Mouse (Mus musculus) myocyte (in vitro differentiated cells): ENCODE measurements at regions not wholly inside any gene's neighbourhood (a gene's known extent, or its start where the extent isn't known, plus 50 kb on each side); places are given as distances from the start of the nearest gene placed in this dataset.

Experiments
- CEBPB ChIP-seq: IDR thresholded peaks from 2 replicates; pipeline ENCODE4 v1.6.1; 2011; ENCODE audit warnings: mild to moderate bottlenecking, moderate library complexity; ENCODE audit not compliant: poor library complexity, insufficient read depth, severe bottlenecking
- E2F4 ChIP-seq: IDR thresholded peaks from one replicate; pipeline ENCODE4 v1.6.1; 2011; ENCODE audit warnings: mild to moderate bottlenecking, control low read depth, moderate library complexity; ENCODE audit not compliant: insufficient read depth
- MAX ChIP-seq: IDR thresholded peaks from one replicate; pipeline ENCODE4 v1.6.1; 2011; ENCODE audit warnings: low read depth, mild to moderate bottlenecking, control low read depth
- MYOD1 ChIP-seq, 3 experiments: IDR thresholded peaks; one replicate each; pipeline ENCODE4 v1.6.1; 2011; ENCODE audit warnings: control low read depth in 2 of 3, low read depth in 2 of 3, mild to moderate bottlenecking in 2 of 3, moderate library complexity in 1 of 3; ENCODE audit not compliant: insufficient read length in 2 of 3, control insufficient read depth in 1 of 3
- MYOG ChIP-seq, 3 experiments: IDR thresholded peaks; one replicate each; pipeline ENCODE4 v1.6.1; 2011; ENCODE audit warnings: control low read depth in 2 of 3, low read depth in 2 of 3, mild to moderate bottlenecking in 2 of 3; ENCODE audit not compliant: insufficient read length in 2 of 3, control insufficient read depth in 1 of 3, insufficient read depth in 1 of 3
- POLR2A ChIP-seq: IDR thresholded peaks from one replicate; pipeline ENCODE4 v1.6.1; 2011; ENCODE audit warnings: low read depth, mild to moderate bottlenecking, control low read depth, moderate library complexity; ENCODE audit not compliant: insufficient read length
- POLR2AphosphoS2 ChIP-seq: IDR thresholded peaks from one replicate; pipeline ENCODE4 v1.6.1; 2011; ENCODE audit warnings: low read depth, control low read depth; ENCODE audit not compliant: insufficient read length
- REST ChIP-seq: IDR thresholded peaks from one replicate; pipeline ENCODE4 v1.6.1; 2011; ENCODE audit warnings: mild to moderate bottlenecking, control low read depth, moderate library complexity; ENCODE audit not compliant: insufficient read depth, insufficient read length
- SRF ChIP-seq: IDR thresholded peaks from one replicate; pipeline ENCODE4 v1.6.1; 2011; ENCODE audit warnings: low read depth; ENCODE audit not compliant: control insufficient read depth, insufficient read length
- TCF12 ChIP-seq: IDR thresholded peaks from one replicate; pipeline ENCODE4 v1.6.1; 2011; ENCODE audit warnings: mild to moderate bottlenecking, control low read depth; ENCODE audit not compliant: poor library complexity, insufficient read depth, severe bottlenecking
- TCF3 ChIP-seq: IDR thresholded peaks from one replicate; pipeline ENCODE4 v1.6.1; 2011; ENCODE audit warnings: low read depth, control low read depth; ENCODE audit not compliant: insufficient read length
- USF1 ChIP-seq: IDR thresholded peaks from one replicate; pipeline ENCODE4 v1.6.1; 2011; ENCODE audit warnings: low read depth, mild to moderate bottlenecking, control low read depth, moderate library complexity

DNA sequence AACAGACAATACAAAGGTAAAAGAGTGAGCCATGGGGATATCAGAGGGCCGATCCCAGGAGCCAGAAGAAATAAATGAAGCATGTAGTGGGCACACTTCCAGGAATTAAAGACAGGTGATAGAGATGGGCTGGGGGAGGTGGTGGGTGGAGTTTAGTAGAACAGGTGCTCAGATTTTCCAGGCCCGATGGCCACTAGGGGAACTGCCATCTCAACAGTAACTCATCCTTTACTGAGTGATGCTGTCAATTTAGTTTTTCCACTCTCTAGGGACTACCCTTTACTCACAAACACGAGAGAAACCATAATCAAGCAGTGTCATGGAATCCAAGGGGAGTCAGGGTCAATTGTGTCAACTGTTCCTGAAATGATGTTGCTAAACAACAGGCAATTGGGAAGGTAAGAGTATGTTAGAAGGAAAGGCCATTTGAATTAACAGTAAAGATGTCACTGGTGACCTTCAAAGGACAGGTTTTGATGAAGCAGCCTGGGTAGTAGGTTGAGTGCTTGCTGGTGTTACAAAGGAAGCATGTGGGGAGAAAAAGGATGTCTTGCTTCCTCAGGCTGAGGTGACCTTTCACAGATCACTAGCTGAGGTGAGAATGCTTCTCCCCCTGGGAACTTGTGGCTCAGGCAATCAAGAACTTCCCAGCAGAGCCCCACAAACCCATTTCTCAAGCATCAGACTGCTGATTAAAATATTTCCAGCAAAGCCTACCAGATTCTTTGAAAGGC, 78.4 kb downstream of the Perp start:
- TF ChIP-seq TCF12: no peak
- TF ChIP-seq POLR2A: no peak
- no peak for TF ChIP-seq E2F4
- TF ChIP-seq POLR2AphosphoS2: no peak
- no peak for TF ChIP-seq CEBPB
- TF ChIP-seq USF1: no peak
- TF ChIP-seq MYOG (IDR thresholded peaks at IDR 0.05; ENCODE audit: control insufficient read depth in 1 of 3, insufficient read depth in 1 of 3, insufficient read length in 2 of 3, low read depth in 2 of 3): no peak
- no peak for TF ChIP-seq SRF
- no peak for TF ChIP-seq MAX
- TF ChIP-seq MYOD1 (IDR thresholded peaks at IDR 0.05; ENCODE audit: control insufficient read depth in 1 of 3, insufficient read length in 2 of 3, low read depth in 2 of 3): no peak
- no peak for TF ChIP-seq TCF3
- no peak for TF ChIP-seq REST
